In genomic region chr11:99216181-99216580, GRCm38 (mm10) we compare ENCODE assay signal across 22 mouse cellular contexts. TPM values are rescaled to one million over a fixed set of nuclear protein-coding genes. Genes with fewer than 3 reads are reported as not detected.
A peak's percentile ranks its signal among the peaks of the same experiment; 100 is the strongest.
DNase-seq lines count a peak whose midpoint lies in the region; ATAC-seq and TF ChIP-seq lines count a peak whose summit lies in the region.
"Had no signal": no experiment of that assay in that cellular context is flagged by ENCODE, and none has a peak within 500 bp of the region (broad histone marks: within the 10 kb centered on the region; RNA-seq: fewer than 3 reads in every experiment).

No protein-coding gene starts in this region.

- H3K27ac ChIP-seq in layer of hippocampus, adult 2 months, result 0 out of 2 replicates have a peak overlapping the region, but pooled peaks have one; percentile 11
- peak overlapping the region; percentile 78 for H3K27ac ChIP-seq in heart, embryonic 16.5 days (ENCODE audit: low read length)
- H3K27ac ChIP-seq: embryonic facial prominence, embryonic 15.5 days; hindbrain, postnatal 0 days; liver, embryonic 13.5 days; midbrain, embryonic 13.5 days had no signal

- TF ChIP-seq CTCF in layer of hippocampus, adult 2 months (conservative IDR thresholded peaks at IDR 0.05), result no peak

- peak; percentile 85 for DNase-seq in heart, adult 11 months
- DNase-seq in heart, postnatal 25 days (ENCODE audit: low spot score), result no peak
- no peak for DNase-seq in layer of hippocampus, adult 2 months (ENCODE audit: low spot score in 2 of 2)
- DNase-seq in layer of hippocampus, adult 8-10 months (ENCODE audit: low spot score in 2 of 2), result no peak
- DNase-seq in lung, postnatal 14 days, result no peak
- DNase-seq: adrenal gland, adult 2 months; B cell, adult 2 months; kidney, postnatal 36 days; layer of hippocampus, adult 9-11 months; liver, embryonic 13.5 days; lung, adult 2 months; spleen, adult 18-20 months; thymus, postnatal 14 days had no signal

- WGBS in heart, embryonic 16.5 days, result 68% methylated on average over 3 of the region's 3 CpGs

- H3K9ac ChIP-seq in heart, embryonic 16.5 days (ENCODE audit: low read length), result no peak overlapping the region
- H3K9ac ChIP-seq: embryonic facial prominence, embryonic 15.5 days; liver, embryonic 13.5 days; midbrain, embryonic 13.5 days had no signal

- H3K36me3 ChIP-seq in heart, embryonic 16.5 days (ENCODE audit: control insufficient read depth, insufficient read depth), result peaks cover 62% of the 10 kb centered on the region

- H3K27me3 ChIP-seq in heart, embryonic 16.5 days (ENCODE audit: control insufficient read depth, insufficient read depth, low read length), result no peaks in the 10 kb centered on the region
- H3K27me3 ChIP-seq: embryonic facial prominence, embryonic 15.5 days; liver, embryonic 13.5 days; megakaryocyte, embryonic 14.5 days; midbrain, embryonic 13.5 days had no signal

- no peaks in the 10 kb centered on the region for H3K9me3 ChIP-seq in heart, embryonic 16.5 days (replicated peaks; ENCODE audit: control insufficient read depth, low read length)
- H3K9me3 ChIP-seq: embryonic facial prominence, embryonic 15.5 days; liver, embryonic 13.5 days; megakaryocyte, embryonic 14.5 days; midbrain, embryonic 13.5 days had no signal

- H3K4me3 ChIP-seq in layer of hippocampus, adult 2 months, result no peak overlapping the region
- H3K4me3 ChIP-seq in heart, embryonic 16.5 days (ENCODE audit: low read length), result no peak overlapping the region
- H3K4me3 ChIP-seq: embryonic facial prominence, embryonic 15.5 days; liver, embryonic 13.5 days; megakaryocyte, embryonic 14.5 days; midbrain, embryonic 13.5 days had no signal

- intact Hi-C loops in heart, postnatal 25 days (cut with DNase I), result no loop called here

- H3K4me2 ChIP-seq in heart, embryonic 16.5 days (ENCODE audit: low read depth, low read length), result no peak overlapping the region
- H3K4me2 ChIP-seq: embryonic facial prominence, embryonic 15.5 days; liver, embryonic 13.5 days; midbrain, embryonic 13.5 days had no signal

- H3K4me1 ChIP-seq in heart, embryonic 16.5 days (ENCODE audit: control insufficient read depth, insufficient read depth, low read length), result peaks cover 7% of the 10 kb centered on the region
- H3K4me1 ChIP-seq: embryonic facial prominence, embryonic 15.5 days; megakaryocyte, embryonic 14.5 days; midbrain, embryonic 13.5 days had no signal

- ATAC-seq in heart, embryonic 16.5 days (replicated peaks; ENCODE audit: extremely low read depth, insufficient read depth, low FRiP score), result peak; percentile 45; the same call in 1 of the 2 replicates
- no peak for ATAC-seq in megakaryocyte, adult 5-6 weeks (ENCODE audit: poor library complexity, severe bottlenecking)
- ATAC-seq: forebrain, embryonic 14.5 days; hindbrain, postnatal 0 days; intestine, embryonic 16.5 days; midbrain, embryonic 13.5 days had no signal

RNA-seq across cellular contexts. Expression of gene Smarce1, which starts 14.6 kb away (rescaled TPM):
- 10 to 100 TPM; 46.0 to 51.8 TPM for total RNA-seq in heart, postnatal 25 days (2021)
- 10 to 100 TPM; 55.8 to 62.3 TPM for total RNA-seq in layer of hippocampus, adult 2 months (2021)
- 10 to 100 TPM; 57.1 to 58.8 (median 58.0) TPM for total RNA-seq in layer of hippocampus, adult 8-10 months (2022)
- 161 and 177 TPM in 2 replicates for polyA plus RNA-seq in heart, embryonic 16.5 days (2015; fragmentation: Nextera tagmentation; extraction: Ambion mirVana)
- total RNA-seq in megakaryocyte, adult 5-6 weeks (2015), result 59.4 and 72.9 TPM in 2 replicates
- 177 and 179 TPM in 2 replicates for total RNA-seq in megakaryocyte, adult 5-6 weeks (2017)

RNA-seq across cellular contexts. Expression of gene Krt222, which starts 27.7 kb away (rescaled TPM):
- total RNA-seq in heart, postnatal 25 days (2021), result 10 to 100 TPM; 32.6 to 39.1 TPM
- total RNA-seq in layer of hippocampus, adult 2 months (2021), result 10 to 100 TPM; 24.8 to 29.5 TPM
- 10 to 100 TPM; 23.4 to 28.0 (median 26.3) TPM for total RNA-seq in layer of hippocampus, adult 8-10 months (2022)
- 3.2 and 4.5 TPM in 2 replicates for polyA plus RNA-seq in heart, embryonic 16.5 days (2015; fragmentation: Nextera tagmentation; extraction: Ambion mirVana)
- total RNA-seq in megakaryocyte, adult 5-6 weeks (2015), result not detected in 2 replicates
- not detected in 2 replicates for total RNA-seq in megakaryocyte, adult 5-6 weeks (2017)
- total RNA-seq: MEL had no signal

Comparison
In these comparisons a context has a peak if more than half of its experiments do, and no peak if none do; other contexts are left out.
1. RNA of gene Krt222, which starts 27.7 kb away (total RNA-seq): 32.6 to 39.1 TPM in heart, postnatal 25 days, 24.8 to 29.5 TPM in layer of hippocampus, adult 2 months and 23.4 to 28.0 TPM in layer of hippocampus, adult 8-10 months; not detected in megakaryocyte, adult 5-6 weeks; every median in the first group is over 10 times any median in the second.